Mouse (Mus musculus) cerebellum, adult 11-12 months (tissue): ENCODE measurements around the gene Sned1.
A peak's percentile ranks its signal among the peaks of the same experiment; 100 is the strongest.

Experiments
- DNase-seq: peaks from one replicate; pipeline ENCODE4 v3.0.0; 2022

Sned1 gene

GRCm38 (mm10) chr1:93326446-93326845, 90.8 kb downstream of the Sned1 start:
- no peak for DNase-seq

GRCm38 (mm10) chr1:93334621-93335020, 99.0 kb downstream of the Sned1 start:
- DNase-seq, result no peak

GRCm38 (mm10) chr1:93342648-93343503, 107.2 kb downstream of the Sned1 start, which contains the start of the genes Ppp1r7 and Pask:
Gene Ppp1r7, plus strand, starts transcription at chr1:93342854.
Gene Pask, minus strand, starts transcription at chr1:93343482.
- DNase-seq, result peak; percentile 95

- DNase-seq, result peak; percentile 94
These were observed 107.9 kb downstream of the Sned1 start for GRCm38 (mm10) chr1:93343504-93344047.

GRCm38 (mm10) chr1:93347176-93347575, 111.5 kb downstream of the Sned1 start:
- DNase-seq, result no peak

- no peak for DNase-seq
These were observed 114.1 kb downstream of the Sned1 start for GRCm38 (mm10) chr1:93349701-93350100.
